Mouse (Mus musculus): ENCODE results near the gene Sqor. TPM values are rescaled to one million over a fixed set of nuclear protein-coding genes. Genes with fewer than 3 reads are reported as not detected.

Gene Sqor
- polyA plus RNA-seq, 2 experiments = 1.7 to 4.0 TPM

- H3K9me3 ChIP-seq (ENCODE audit: control insufficient read depth, low read length) = no peaks in the 10 kb centered on the region
- no peak overlapping the region for H3K27ac ChIP-seq
- DNase-seq (ENCODE audit: low read depth in 3 of 3, low spot score in 3 of 3) (no peak), ATAC-seq (ENCODE audit: insufficient read depth) (no peak)
- 70% methylated on average over 1 of the region's 1 CpGs for WGBS (ENCODE audit: insufficient replicate concordance)
- peaks cover 2 to 3% of the 10 kb centered on the region in 2 experiments; a peak in 1 of 4 replicates for H3K4me1 ChIP-seq (replicated peaks; ENCODE audit: control insufficient read depth in 2 of 2, insufficient read depth in 2 of 2, low read length in 1 of 2)
- H3K4me3 ChIP-seq (ENCODE audit: insufficient read depth in 1 of 2, low read depth in 2 of 2, low read length in 2 of 2) = no peak overlapping the region
- peaks cover 3% of the 10 kb centered on the region; the same call in 1 of the 2 replicates for H3K27me3 ChIP-seq (ENCODE audit: control insufficient read depth, insufficient read depth, low read length)
- H3K4me2 ChIP-seq (ENCODE audit: low read depth) = no peak overlapping the region
- no peaks in the 10 kb centered on the region for H3K36me3 ChIP-seq (replicated peaks; ENCODE audit: control insufficient read depth, insufficient read depth, low read depth)
- H3K9ac ChIP-seq (replicated peaks) = no peak overlapping the region
- no peak for TF ChIP-seq EP300 (IDR thresholded peaks at IDR 0.05; ENCODE audit: low read depth)
- no peak for TF ChIP-seq CTCF (IDR thresholded peaks at IDR 0.05; ENCODE audit: low read depth)
Observed at GRCm38 (mm10) chr2:122759791-122760190, 5.2 kb upstream of the Sqor start.

- Histone ChIP-seq H3K4me1 (replicated peaks; ENCODE audit: control insufficient read depth in 2 of 2, insufficient read depth in 2 of 2, low read length in 1 of 2) (peaks cover 2 to 3% of the 10 kb centered on the region in 2 experiments; a peak in 1 of 4 replicates), H3K4me2 (ENCODE audit: low read depth) (no peak overlapping the region), H3K27ac (no peak overlapping the region), H3K36me3 (replicated peaks; ENCODE audit: control insufficient read depth, insufficient read depth, low read depth) (no peaks in the 10 kb centered on the region), H3K9me3 (ENCODE audit: control insufficient read depth, low read length) (no peaks in the 10 kb centered on the region), H3K27me3 (ENCODE audit: control insufficient read depth, insufficient read depth, low read length) (peaks cover 3% of the 10 kb centered on the region), H3K4me3 (ENCODE audit: insufficient read depth in 1 of 2, low read depth in 2 of 2, low read length in 2 of 2) (no peak overlapping the region), H3K9ac (replicated peaks) (no peak overlapping the region)
- TF ChIP-seq CTCF (IDR thresholded peaks at IDR 0.05; ENCODE audit: low read depth) (no peak), EP300 (IDR thresholded peaks at IDR 0.05; ENCODE audit: low read depth) (no peak)
- no peak for ATAC-seq (ENCODE audit: insufficient read depth)
- WGBS (ENCODE audit: insufficient replicate concordance) = 26% methylated on average over 3 of the region's 3 CpGs
- no peak for DNase-seq (ENCODE audit: low read depth in 3 of 3, low spot score in 3 of 3)
Observed at GRCm38 (mm10) chr2:122762991-122763390, 2.0 kb upstream of the Sqor start.

GRCm38 (mm10) chr2:122764526-122764925 lies 511 bp upstream of the Sqor start:
- Histone ChIP-seq H3K9ac (replicated peaks) (no peak overlapping the region), H3K4me1 (replicated peaks; ENCODE audit: control insufficient read depth in 2 of 2, insufficient read depth in 2 of 2, low read length in 1 of 2) (peaks cover 2 to 3% of the 10 kb centered on the region in 2 experiments; a peak in 1 of 4 replicates), H3K4me3 (ENCODE audit: insufficient read depth in 1 of 2, low read depth in 2 of 2, low read length in 2 of 2) (no peak overlapping the region), H3K4me2 (ENCODE audit: low read depth) (peak overlapping the region; percentile 66), H3K9me3 (ENCODE audit: control insufficient read depth, low read length) (no peaks in the 10 kb centered on the region), H3K36me3 (replicated peaks; ENCODE audit: control insufficient read depth, insufficient read depth, low read depth) (no peaks in the 10 kb centered on the region), H3K27me3 (ENCODE audit: control insufficient read depth, insufficient read depth, low read length) (peaks cover 3% of the 10 kb centered on the region), H3K27ac (no peak overlapping the region)
- ATAC-seq (ENCODE audit: insufficient read depth) (no peak), DNase-seq (ENCODE audit: low read depth in 3 of 3, low spot score in 3 of 3) (no peak)
- WGBS (ENCODE audit: insufficient replicate concordance) = 47% methylated on average over 6 of the region's 6 CpGs
- TF ChIP-seq EP300 (IDR thresholded peaks at IDR 0.05; ENCODE audit: low read depth) (no peak), CTCF (IDR thresholded peaks at IDR 0.05; ENCODE audit: low read depth) (no peak)

DNA sequence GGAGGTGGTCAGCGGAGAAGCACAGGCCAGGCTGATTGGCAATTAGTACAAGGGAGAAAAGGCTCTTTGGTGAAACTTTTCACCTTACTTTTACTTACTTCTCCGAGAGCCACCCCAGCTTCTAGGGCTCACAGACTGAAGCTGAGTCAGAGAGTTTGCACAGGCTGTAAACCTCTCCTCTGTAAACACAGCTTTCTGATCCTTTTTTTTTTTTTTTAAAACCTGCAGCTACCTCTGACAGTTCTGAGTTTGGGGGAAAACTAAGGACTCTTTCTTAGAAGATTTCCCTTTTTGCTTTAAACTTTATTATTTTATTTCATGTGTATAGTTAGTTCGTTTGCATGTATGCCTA lies 733 bp downstream of the Sqor start:
- Histone ChIP-seq H3K4me2 (ENCODE audit: low read depth) (peak overlapping the region; percentile 66), H3K9me3 (ENCODE audit: control insufficient read depth, low read length) (no peaks in the 10 kb centered on the region), H3K4me3 (ENCODE audit: insufficient read depth in 1 of 2, low read depth in 2 of 2, low read length in 2 of 2) (peak overlapping the region in 1 of 2 experiments; percentile 30; a peak in 2 of 4 replicates), H3K27me3 (ENCODE audit: control insufficient read depth, insufficient read depth, low read length) (peaks cover 3% of the 10 kb centered on the region), H3K9ac (replicated peaks) (no peak overlapping the region), H3K4me1 (replicated peaks; ENCODE audit: control insufficient read depth in 2 of 2, insufficient read depth in 2 of 2, low read length in 1 of 2) (peaks cover 2 to 3% of the 10 kb centered on the region in 2 experiments; a peak in 1 of 4 replicates), H3K36me3 (replicated peaks; ENCODE audit: control insufficient read depth, insufficient read depth, low read depth) (no peaks in the 10 kb centered on the region), H3K27ac (no peak overlapping the region)
- ATAC-seq (ENCODE audit: insufficient read depth) (no peak), DNase-seq (ENCODE audit: low read depth in 3 of 3, low spot score in 3 of 3) (no peak)
- TF ChIP-seq CTCF (IDR thresholded peaks at IDR 0.05; ENCODE audit: low read depth) (no peak), EP300 (IDR thresholded peaks at IDR 0.05; ENCODE audit: low read depth) (no peak)
- WGBS (ENCODE audit: insufficient replicate concordance) = 28% methylated on average over 3 of the region's 3 CpGs

- ATAC-seq (ENCODE audit: insufficient read depth) (no peak), DNase-seq (ENCODE audit: low read depth in 3 of 3, low spot score in 3 of 3) (no peak)
- WGBS (ENCODE audit: insufficient replicate concordance) = 50% methylated on average over 2 of the region's 2 CpGs
- no peaks in the 10 kb centered on the region for H3K4me1 ChIP-seq (replicated peaks; ENCODE audit: control insufficient read depth in 2 of 2, insufficient read depth in 2 of 2, low read length in 1 of 2)
- H3K9ac ChIP-seq (replicated peaks) = no peak overlapping the region
- no peaks in the 10 kb centered on the region for H3K9me3 ChIP-seq (ENCODE audit: control insufficient read depth, low read length)
- H3K27me3 ChIP-seq (ENCODE audit: control insufficient read depth, insufficient read depth, low read length) = no peaks in the 10 kb centered on the region; the same call in 1 of the 2 replicates
- no peak overlapping the region for H3K27ac ChIP-seq
- no peaks in the 10 kb centered on the region for H3K36me3 ChIP-seq (replicated peaks; ENCODE audit: control insufficient read depth, insufficient read depth, low read depth)
- no peak overlapping the region for H3K4me3 ChIP-seq (ENCODE audit: insufficient read depth in 1 of 2, low read depth in 2 of 2, low read length in 2 of 2)
- H3K4me2 ChIP-seq (ENCODE audit: low read depth) = no peak overlapping the region
- no peak for TF ChIP-seq EP300 (IDR thresholded peaks at IDR 0.05; ENCODE audit: low read depth)
- no peak for TF ChIP-seq CTCF (IDR thresholded peaks at IDR 0.05; ENCODE audit: low read depth)
Observed at GRCm38 (mm10) chr2:122771002-122771401, 6.0 kb downstream of the Sqor start.
